Mouse (Mus musculus) frontal cortex, postnatal 25 days (tissue): ENCODE measurements around the gene Map4k5.

Source experiments
- DNase-seq, 2 experiments: peaks; one replicate each; pipeline ENCODE4 v3.0.0; 2022; ENCODE audit warnings: low spot score in 2 of 2

The Map4k5 gene

GRCm38 (mm10) chr12:69887776-69888175 lies 5.2 kb downstream of the Map4k5 start:
- DNase-seq = no peak

GRCm38 (mm10) chr12:69885170-69885923 lies 7.7 kb downstream of the Map4k5 start:
- no peak for DNase-seq

GRCm38 (mm10) chr12:69884053-69884452 lies 8.9 kb downstream of the Map4k5 start:
- DNase-seq = no peak

- DNase-seq = no peak
Measured at GRCm38 (mm10) chr12:69881198-69881905, 11.6 kb downstream of the Map4k5 start.

GRCm38 (mm10) chr12:69879739-69880138 lies 13.3 kb downstream of the Map4k5 start:
- DNase-seq = no peak

GRCm38 (mm10) chr12:69879172-69879665 lies 13.8 kb downstream of the Map4k5 start:
- no peak for DNase-seq

GRCm38 (mm10) chr12:69877842-69878363 lies 15.1 kb downstream of the Map4k5 start:
- no peak for DNase-seq

- DNase-seq = no peak
Measured at GRCm38 (mm10) chr12:69871632-69872031, 21.4 kb downstream of the Map4k5 start.

GRCm38 (mm10) chr12:69867338-69867737 lies 25.7 kb downstream of the Map4k5 start:
- DNase-seq = no peak

GRCm38 (mm10) chr12:69864164-69864692 lies 28.8 kb downstream of the Map4k5 start:
- DNase-seq = no peak

GRCm38 (mm10) chr12:69863505-69863904 lies 29.5 kb downstream of the Map4k5 start:
- DNase-seq = no peak

- no peak for DNase-seq
Measured at GRCm38 (mm10) chr12:69858847-69859246, 34.2 kb downstream of the Map4k5 start.

- DNase-seq = no peak
Measured at GRCm38 (mm10) chr12:69857597-69857996, 35.4 kb downstream of the Map4k5 start.

GRCm38 (mm10) chr12:69856398-69856797 lies 36.6 kb downstream of the Map4k5 start:
- no peak for DNase-seq

GRCm38 (mm10) chr12:69855641-69856300 lies 37.2 kb downstream of the Map4k5 start:
- no peak for DNase-seq

GRCm38 (mm10) chr12:69853942-69854341 lies 39.1 kb downstream of the Map4k5 start:
- no peak for DNase-seq

- DNase-seq = no peak
Measured at GRCm38 (mm10) chr12:69853387-69853786, 39.6 kb downstream of the Map4k5 start.

- DNase-seq = no peak
Measured at GRCm38 (mm10) chr12:69852288-69852687, 40.7 kb downstream of the Map4k5 start.

GRCm38 (mm10) chr12:69848083-69848878 lies 44.7 kb downstream of the Map4k5 start:
- DNase-seq = no peak

- DNase-seq = no peak
Measured at GRCm38 (mm10) chr12:69846499-69846898, 46.5 kb downstream of the Map4k5 start.

- no peak for DNase-seq
Measured at GRCm38 (mm10) chr12:69845722-69846121, 47.3 kb downstream of the Map4k5 start.
